Mouse (Mus musculus): ENCODE measurements around the gene Otulin. TPM values are rescaled to one million over a fixed set of nuclear protein-coding genes. Genes with fewer than 3 reads are reported as not detected.

The Otulin gene
- total RNA-seq, 2 experiments from 2014 or later, result 38.2 to 43.5 TPM

- intact Hi-C loops (cut with DNase I), result loop anchor here (5.0 kb wide), 1 partner anchor 152 kb away; the partner anchor contains the start of gene Ank
Measured at GRCm38 (mm10) chr15:27618778-27619533, 11.5 kb downstream of the Otulin start.

DNA sequence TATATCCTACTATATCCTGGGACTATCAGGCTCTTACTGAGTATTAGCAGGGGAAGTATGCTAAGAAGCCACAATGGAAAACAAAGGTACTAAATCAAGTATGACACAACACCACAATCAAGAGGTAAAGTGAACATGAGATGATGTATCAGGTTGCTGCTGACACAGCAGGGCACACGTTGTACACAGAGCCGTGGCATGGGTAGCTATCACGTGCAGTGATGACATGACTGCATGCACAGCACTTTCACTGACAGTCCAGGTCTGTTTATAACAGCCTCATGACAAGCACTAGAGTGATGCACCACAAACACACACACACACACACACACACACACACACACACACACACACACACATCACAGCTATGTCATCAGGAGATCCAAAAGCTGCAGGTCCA, 13.3 kb downstream of the Otulin start:
- no peak for DNase-seq
- intact Hi-C loops (cut with DNase I), result loop anchor here (5.0 kb wide), 1 partner anchor 150 kb away; the partner anchor contains the start of gene Ank

More at GRCm38 (mm10) chr15:27618778-27619533, 11.5 kb downstream of the Otulin start:
- no peak for DNase-seq

- intact Hi-C loops (cut with DNase I), result loop anchor here (5.0 kb wide), 1 partner anchor 149 kb away; the partner anchor contains the start of gene Ank
- peak; percentile 78 to 86 for DNase-seq
Measured at GRCm38 (mm10) chr15:27616159-27616558, 14.3 kb downstream of the Otulin start.

GRCm38 (mm10) chr15:27613255-27613654, 17.2 kb downstream of the Otulin start:
- no peak for DNase-seq
- intact Hi-C loops (cut with DNase I), result loop anchor here (2.0 kb wide), 1 partner anchor 296 kb away; no protein-coding TSS in a partner anchor

GRCm38 (mm10) chr15:27612533-27613221, 17.8 kb downstream of the Otulin start:
- intact Hi-C loops (cut with DNase I), result loop anchor here (2.0 kb wide), 1 partner anchor 296 kb away; no protein-coding TSS in a partner anchor
- DNase-seq, result peak; percentile 74 to 77

- DNase-seq, result no peak
- intact Hi-C loops (cut with DNase I), result no loop called here
Measured at GRCm38 (mm10) chr15:27609554-27609953, 20.9 kb downstream of the Otulin start.

- no peak for DNase-seq
- intact Hi-C loops (cut with DNase I), result no loop called here
Measured at GRCm38 (mm10) chr15:27605252-27605651, 25.2 kb downstream of the Otulin start.

GRCm38 (mm10) chr15:27604558-27604957, 25.9 kb downstream of the Otulin start:
- no peak for DNase-seq
- intact Hi-C loops (cut with DNase I), result no loop called here

DNA sequence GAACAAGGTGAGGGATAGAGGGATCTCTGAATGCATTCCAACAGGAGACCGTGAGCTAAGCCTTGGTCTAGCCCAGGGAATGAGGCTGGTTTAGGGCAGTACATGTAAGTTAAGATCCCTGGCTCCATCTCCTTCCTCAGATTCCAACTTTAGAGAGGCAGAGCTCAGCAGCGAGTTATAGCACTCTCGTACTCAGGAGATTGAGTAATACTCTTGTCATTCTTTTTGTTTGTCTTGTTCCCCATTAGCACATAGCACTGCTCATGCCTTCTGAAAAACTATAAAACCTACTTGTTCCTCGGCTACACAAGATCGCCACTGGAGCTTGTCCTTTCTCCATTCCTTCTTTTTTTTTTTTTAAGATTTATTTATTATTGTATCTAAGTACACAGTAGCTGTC, 30.0 kb downstream of the Otulin start:
- intact Hi-C loops (cut with DNase I), result no loop called here
- DNase-seq, result no peak

GRCm38 (mm10) chr15:27598786-27599385, 31.6 kb downstream of the Otulin start:
- intact Hi-C loops (cut with DNase I), result no loop called here
- no peak for DNase-seq

DNA sequence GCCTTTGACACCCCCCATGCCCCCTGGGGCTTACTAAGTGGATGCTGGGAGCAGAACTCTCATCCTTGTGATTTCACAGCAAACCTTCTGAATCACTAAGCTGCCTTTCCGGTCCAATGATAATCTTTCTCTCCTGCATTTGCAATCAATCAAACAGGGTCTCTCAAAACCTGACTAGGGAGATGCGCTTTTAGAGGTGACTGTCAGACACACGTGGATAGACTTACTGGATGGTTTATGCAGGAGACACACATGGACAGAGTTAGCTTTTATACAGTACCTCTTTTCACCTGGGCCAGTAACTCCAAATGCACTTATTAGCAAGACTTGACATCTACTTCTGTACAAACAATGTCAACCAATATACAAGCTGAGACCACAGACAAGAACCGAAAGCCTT, 33.0 kb downstream of the Otulin start:
- DNase-seq, result no peak
- intact Hi-C loops (cut with DNase I), result no loop called here

DNA sequence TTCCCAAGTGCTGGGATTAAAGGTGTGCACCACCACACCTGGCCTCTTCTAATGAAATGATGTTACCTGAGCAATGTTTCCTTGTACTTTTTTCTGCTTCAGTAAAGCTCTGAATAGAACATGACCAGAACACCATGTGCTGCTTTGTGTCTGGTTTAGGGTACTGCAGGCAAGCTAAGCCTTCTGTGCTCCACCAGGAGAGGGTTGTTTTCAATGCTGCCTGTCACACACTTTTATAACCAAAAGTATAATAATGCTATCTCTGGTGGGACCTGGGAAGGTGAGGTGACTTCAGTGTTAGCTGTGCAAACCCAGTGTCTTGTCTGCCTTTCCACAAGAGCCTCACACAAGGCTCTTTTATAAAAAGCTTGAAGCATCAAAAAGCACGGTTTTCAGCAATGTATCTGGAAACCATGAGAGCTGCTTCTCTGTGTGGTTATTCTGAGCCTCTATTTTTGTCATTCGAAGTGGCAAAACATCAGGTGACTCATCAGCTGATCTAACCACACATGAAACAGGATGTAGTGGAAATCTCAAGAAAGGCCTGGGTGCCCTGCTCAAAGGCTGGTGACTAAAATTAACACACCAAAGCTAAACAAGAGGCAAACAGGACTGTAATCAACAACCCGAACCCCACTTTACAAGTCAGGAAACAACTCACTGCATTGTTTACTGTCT, 33.9 kb downstream of the Otulin start:
- intact Hi-C loops (cut with DNase I), result no loop called here
- DNase-seq, result peak; percentile 52 to 55

DNA sequence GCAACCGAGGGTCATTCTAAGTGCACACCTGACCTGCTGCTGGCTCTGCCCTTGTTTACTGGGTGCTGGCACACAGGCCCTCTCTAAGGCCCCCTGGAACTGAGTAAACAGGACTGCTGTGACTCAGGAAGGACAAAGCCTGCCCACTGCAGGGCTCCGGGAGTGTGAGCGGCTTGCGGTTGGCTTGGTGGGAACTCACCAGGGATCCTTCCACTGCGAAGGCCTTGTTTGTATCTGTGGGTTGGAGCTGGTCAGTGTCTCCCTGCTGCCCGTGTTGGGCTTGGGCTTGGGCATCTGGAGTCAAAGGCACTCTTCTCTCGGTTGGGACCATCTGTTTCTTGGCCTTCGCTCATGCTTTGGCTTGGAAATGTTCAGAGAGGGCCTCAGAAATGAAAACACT, 34.9 kb downstream of the Otulin start:
- intact Hi-C loops (cut with DNase I), result no loop called here

DNA sequence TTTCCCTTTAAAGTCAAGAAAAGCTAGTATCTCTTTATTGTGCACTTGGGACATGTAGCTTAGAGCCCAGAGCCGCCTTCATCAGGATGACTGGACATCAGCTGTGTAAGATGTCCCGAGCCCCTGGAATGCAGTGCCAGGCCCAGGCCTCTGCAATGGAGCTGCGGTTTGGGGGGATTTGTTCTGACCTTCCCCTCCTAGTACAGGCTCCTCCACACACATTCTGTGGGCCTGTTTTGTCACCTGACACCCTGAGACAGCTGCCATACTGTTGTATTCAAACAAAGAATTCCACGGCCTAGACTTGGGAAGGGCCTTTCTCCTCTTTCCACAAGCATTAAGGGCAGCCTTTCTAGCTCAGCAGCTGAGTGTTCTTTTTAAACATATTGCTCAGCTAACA, 35.5 kb downstream of the Otulin start:
- intact Hi-C loops (cut with DNase I), result no loop called here
- no peak for DNase-seq

More for the DNA sequence above, 34.9 kb downstream of the Otulin start:
- DNase-seq, result no peak

GRCm38 (mm10) chr15:27593717-27594116, 36.8 kb downstream of the Otulin start:
- DNase-seq, result peak; percentile 42 to 59
- intact Hi-C loops (cut with DNase I), result loop anchor here (1.0 kb wide), 1 partner anchor 49 kb away; no protein-coding TSS in a partner anchor

DNA sequence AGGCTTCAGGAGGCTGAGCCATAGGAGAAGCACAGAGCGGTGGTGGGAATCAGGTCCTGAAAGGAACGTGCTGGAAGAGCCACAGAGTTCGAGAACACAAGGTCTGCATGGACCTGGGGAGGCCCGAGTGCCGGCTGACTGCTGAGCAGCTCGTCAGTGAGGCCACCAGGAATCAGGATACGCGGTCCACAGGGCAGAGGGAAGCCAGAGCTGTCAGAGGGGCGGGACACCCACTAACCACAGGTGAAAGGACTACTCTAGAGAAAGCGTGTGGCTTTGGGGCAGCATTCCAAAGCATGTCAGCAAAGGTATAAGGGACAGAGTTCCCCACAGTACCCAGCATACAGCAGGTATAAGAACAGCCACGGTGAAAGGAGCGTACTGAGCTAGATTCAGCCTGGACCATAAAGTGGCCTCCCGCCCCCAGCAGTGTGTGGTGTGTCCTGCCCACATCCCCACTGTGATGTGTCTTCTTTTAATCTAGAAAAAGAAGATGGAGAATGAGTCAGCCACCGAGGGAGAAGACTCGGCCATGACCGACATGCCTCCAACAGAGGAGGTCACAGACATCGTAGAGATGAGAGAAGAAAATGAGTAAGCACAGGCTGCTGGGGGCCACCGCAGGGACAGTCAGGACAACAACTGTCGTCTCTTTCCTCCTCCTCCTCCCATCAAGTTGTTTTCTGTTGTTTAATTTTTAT, 37.7 kb downstream of the Otulin start:
- intact Hi-C loops (cut with DNase I), result loop anchor here (1.0 kb wide), 1 partner anchor 48 kb away; no protein-coding TSS in a partner anchor
- no peak for DNase-seq

DNA sequence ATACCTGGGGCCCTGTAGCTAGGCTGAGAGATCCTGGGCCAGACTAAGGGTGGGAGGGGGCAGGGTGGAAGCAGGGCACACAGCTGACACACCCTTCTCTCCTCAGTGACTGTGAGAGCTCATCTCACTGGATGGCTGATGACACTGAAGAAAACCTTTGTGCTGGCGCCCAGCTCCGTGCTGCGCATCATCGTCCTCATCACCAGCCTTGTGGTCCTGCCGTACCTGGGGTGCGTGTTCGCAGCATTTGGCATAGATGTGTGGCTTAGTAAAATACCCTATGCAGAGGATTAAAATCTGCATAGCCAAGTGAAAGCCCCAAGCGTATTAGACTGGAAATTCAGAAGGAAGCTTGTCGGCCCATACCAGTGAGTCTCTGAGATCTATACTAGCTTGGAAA, 39.7 kb downstream of the Otulin start:
- intact Hi-C loops (cut with DNase I), result no loop called here
- no peak for DNase-seq

GRCm38 (mm10) chr15:27588087-27588826, 42.2 kb downstream of the Otulin start:
- intact Hi-C loops (cut with DNase I), result no loop called here
- DNase-seq, result no peak

DNA sequence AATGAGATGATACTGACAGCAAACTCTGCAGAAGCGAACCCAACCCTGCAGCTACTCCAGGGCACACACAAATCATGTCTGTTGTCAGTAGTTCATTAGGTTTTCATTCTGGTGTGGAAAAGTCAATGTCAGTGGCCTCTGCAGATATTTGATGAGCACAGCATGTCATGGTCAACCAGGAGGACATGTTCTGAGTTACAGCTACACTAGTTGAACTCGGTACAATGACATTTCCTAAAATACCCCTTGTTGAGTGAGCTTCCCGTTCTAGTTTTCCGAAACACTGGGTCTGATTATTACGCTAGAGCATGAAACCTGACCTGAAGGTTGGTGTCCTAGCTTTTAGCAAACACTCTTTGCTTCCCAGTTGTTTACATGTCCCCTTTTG, 44.4 kb downstream of the Otulin start:
- intact Hi-C loops (cut with DNase I), result no loop called here
- no peak for DNase-seq
